Mouse (Mus musculus): Measurements from ENCODE around the gene Ppp1cc. TPM values are rescaled to one million over a fixed set of nuclear protein-coding genes. Genes with fewer than 3 reads are reported as not detected.
"Not testable (repeated sequence)": the region's sequence is repeated elsewhere in the genome, so short reads cannot be mapped to it uniquely, and the experiment has no call there.

Gene Ppp1cc
- polyA plus RNA-seq, 1 experiment from 2014 or later: 239 TPM

GRCm38 (mm10) chr5:122168344-122169069, 10.4 kb downstream of the Ppp1cc start:
- whole genome bisulfite sequencing (ENCODE audit: missing documents): 93% methylated on average over 11 of the region's 14 CpGs
- H3K4me3 ChIP-seq (ENCODE audit: inconsistent target): no peak overlapping the region
- H3K36me3 ChIP-seq (ENCODE audit: inconsistent target): peaks cover 78% of the 10 kb centered on the region
- no peak overlapping the region for H3K27ac ChIP-seq
- peaks cover 89% of the 10 kb centered on the region for H3K79me2 ChIP-seq (ENCODE audit: inconsistent target)

GRCm38 (mm10) chr5:122171058-122171457, 13.0 kb downstream of the Ppp1cc start:
- WGBS (ENCODE audit: missing documents): 93% methylated on average over 6 of the region's 8 CpGs
- Histone ChIP-seq H3K79me2 (ENCODE audit: inconsistent target) (peaks cover 64% of the 10 kb centered on the region), H3K36me3 (ENCODE audit: inconsistent target) (peaks cover 60% of the 10 kb centered on the region)

GRCm38 (mm10) chr5:122175402-122175801, 17.3 kb downstream of the Ppp1cc start:
- Histone ChIP-seq H3K27ac (no peak overlapping the region), H3K79me2 (ENCODE audit: inconsistent target) (peaks cover 21% of the 10 kb centered on the region), H3K4me3 (ENCODE audit: inconsistent target) (no peak overlapping the region), H3K36me3 (ENCODE audit: inconsistent target) (peaks cover 30% of the 10 kb centered on the region)
- WGBS (ENCODE audit: missing documents): 79% methylated on average over 2 of the region's 2 CpGs

More at GRCm38 (mm10) chr5:122171058-122171457, 13.0 kb downstream of the Ppp1cc start:
- Histone ChIP-seq H3K4me3 (ENCODE audit: inconsistent target) (no peak overlapping the region), H3K27ac (no peak overlapping the region)

- WGBS (ENCODE audit: missing documents): 78% methylated on average over 5 of the region's 7 CpGs
- Histone ChIP-seq H3K27ac (no peak overlapping the region), H3K36me3 (ENCODE audit: inconsistent target) (peaks cover 24% of the 10 kb centered on the region), H3K4me3 (ENCODE audit: inconsistent target) (no peak overlapping the region), H3K79me2 (ENCODE audit: inconsistent target) (peaks cover 15% of the 10 kb centered on the region)
These were observed 17.9 kb downstream of the Ppp1cc start for GRCm38 (mm10) chr5:122175961-122176360.

GRCm38 (mm10) chr5:122176398-122176797, 18.3 kb downstream of the Ppp1cc start:
- H3K4me3 ChIP-seq (ENCODE audit: inconsistent target): no peak overlapping the region
- peaks cover 11% of the 10 kb centered on the region; the same call in 1 of the 2 replicates for H3K79me2 ChIP-seq (ENCODE audit: inconsistent target)
- WGBS (ENCODE audit: missing documents): 89% methylated on average over 1 of the region's 1 CpGs
- no peak overlapping the region for H3K27ac ChIP-seq
- peaks cover 20% of the 10 kb centered on the region for H3K36me3 ChIP-seq (ENCODE audit: inconsistent target)

GRCm38 (mm10) chr5:122179665-122180064, 21.6 kb downstream of the Ppp1cc start:
- 13% methylated on average over 6 of the region's 6 CpGs for WGBS (ENCODE audit: missing documents)
- Histone ChIP-seq H3K79me2 (ENCODE audit: inconsistent target) (no peaks in the 10 kb centered on the region), H3K4me3 (ENCODE audit: inconsistent target) (no peak overlapping the region), H3K36me3 (ENCODE audit: inconsistent target) (no peaks in the 10 kb centered on the region), H3K27ac (no peak overlapping the region)

- no peaks in the 10 kb centered on the region for H3K79me2 ChIP-seq (ENCODE audit: inconsistent target)
- no peak overlapping the region for H3K4me3 ChIP-seq (ENCODE audit: inconsistent target)
- WGBS (ENCODE audit: missing documents): 36% methylated on average over 7 of the region's 7 CpGs
- no peaks in the 10 kb centered on the region for H3K36me3 ChIP-seq (ENCODE audit: inconsistent target)
- no peak overlapping the region for H3K27ac ChIP-seq
These were observed 26.3 kb downstream of the Ppp1cc start for GRCm38 (mm10) chr5:122184283-122184806.

- not testable (repeated sequence) for H3K79me2 ChIP-seq (ENCODE audit: inconsistent target); H3K36me3 ChIP-seq (ENCODE audit: inconsistent target); H3K27ac ChIP-seq; H3K4me3 ChIP-seq (ENCODE audit: inconsistent target)
- WGBS (ENCODE audit: missing documents): 86% methylated on average over 6 of the region's 6 CpGs
These were observed 26.8 kb downstream of the Ppp1cc start for GRCm38 (mm10) chr5:122184858-122185257.

- WGBS (ENCODE audit: missing documents): 17% methylated on average over 3 of the region's 3 CpGs
- H3K4me3 ChIP-seq (ENCODE audit: inconsistent target): no peak overlapping the region
- H3K79me2 ChIP-seq (ENCODE audit: inconsistent target): no peaks in the 10 kb centered on the region
- H3K27ac ChIP-seq: no peak overlapping the region
- H3K36me3 ChIP-seq (ENCODE audit: inconsistent target): no peaks in the 10 kb centered on the region
These were observed 31.0 kb downstream of the Ppp1cc start for GRCm38 (mm10) chr5:122189115-122189514.

- H3K79me2 ChIP-seq (ENCODE audit: inconsistent target): no peaks in the 10 kb centered on the region
- H3K36me3 ChIP-seq (ENCODE audit: inconsistent target): no peaks in the 10 kb centered on the region
- no peak overlapping the region for H3K27ac ChIP-seq
- 89% methylated on average over 6 of the region's 7 CpGs for WGBS (ENCODE audit: missing documents)
- H3K4me3 ChIP-seq (ENCODE audit: inconsistent target): no peak overlapping the region
These were observed 32.4 kb downstream of the Ppp1cc start for GRCm38 (mm10) chr5:122190465-122190864.

GRCm38 (mm10) chr5:122191269-122192063, 33.4 kb downstream of the Ppp1cc start:
- WGBS (ENCODE audit: missing documents): 86% methylated on average over 12 of the region's 12 CpGs
- H3K79me2 ChIP-seq (ENCODE audit: inconsistent target): no peaks in the 10 kb centered on the region
- no peak overlapping the region for H3K4me3 ChIP-seq (ENCODE audit: inconsistent target)
- H3K36me3 ChIP-seq (ENCODE audit: inconsistent target): no peaks in the 10 kb centered on the region
- H3K27ac ChIP-seq: no peak overlapping the region

GRCm38 (mm10) chr5:122192347-122192746, 34.3 kb downstream of the Ppp1cc start:
- H3K27ac ChIP-seq: no peak overlapping the region
- no peaks in the 10 kb centered on the region for H3K36me3 ChIP-seq (ENCODE audit: inconsistent target)
- no peak overlapping the region for H3K4me3 ChIP-seq (ENCODE audit: inconsistent target)
- WGBS (ENCODE audit: missing documents): 58% methylated on average over 2 of the region's 4 CpGs
- no peaks in the 10 kb centered on the region for H3K79me2 ChIP-seq (ENCODE audit: inconsistent target)

- no peak overlapping the region for H3K27ac ChIP-seq
- H3K79me2 ChIP-seq (ENCODE audit: inconsistent target): no peaks in the 10 kb centered on the region
- no peaks in the 10 kb centered on the region for H3K36me3 ChIP-seq (ENCODE audit: inconsistent target)
- WGBS (ENCODE audit: missing documents): 100% methylated on average over 4 of the region's 4 CpGs
- H3K4me3 ChIP-seq (ENCODE audit: inconsistent target): no peak overlapping the region
These were observed 42.8 kb downstream of the Ppp1cc start for GRCm38 (mm10) chr5:122200872-122201271.

- WGBS (ENCODE audit: missing documents): 83% methylated on average over 6 of the region's 6 CpGs
- H3K79me2 ChIP-seq (ENCODE audit: inconsistent target): no peaks in the 10 kb centered on the region
- no peak overlapping the region for H3K27ac ChIP-seq
These were observed 43.8 kb downstream of the Ppp1cc start for GRCm38 (mm10) chr5:122201904-122202303.

GRCm38 (mm10) chr5:122204180-122204579, 46.1 kb downstream of the Ppp1cc start:
- no peak overlapping the region for H3K4me3 ChIP-seq (ENCODE audit: inconsistent target)
- 53% methylated on average over 2 of the region's 2 CpGs for WGBS (ENCODE audit: missing documents)
- no peaks in the 10 kb centered on the region for H3K79me2 ChIP-seq (ENCODE audit: inconsistent target)
- no peaks in the 10 kb centered on the region for H3K36me3 ChIP-seq (ENCODE audit: inconsistent target)
- H3K27ac ChIP-seq: no peak overlapping the region

More at GRCm38 (mm10) chr5:122201904-122202303, 43.8 kb downstream of the Ppp1cc start:
- no peak overlapping the region for H3K4me3 ChIP-seq (ENCODE audit: inconsistent target)
- H3K36me3 ChIP-seq (ENCODE audit: inconsistent target): no peaks in the 10 kb centered on the region

Measured in macrophage (primary cell).